Mouse (Mus musculus) brain, adult 2 months (tissue): ENCODE measurements around the gene Acbd4.

Experiments
- DNase-seq: peaks from one replicate; pipeline ENCODE4 v3.0.0; 2011; ENCODE audit warnings: low read depth, low spot score

Acbd4 gene

GRCm38 (mm10) chr11:103101481-103101865, at the start of gene Acbd4, which contains the start of gene Plcd3:
Gene Acbd4, plus strand, starts transcription at chr11:103101682.
Gene Plcd3, minus strand, starts transcription at chr11:103101658.
- DNase-seq, result peak; percentile 91

- DNase-seq, result no peak
Measured at GRCm38 (mm10) chr11:103052078-103052477, 49.4 kb upstream of the Acbd4 start.

GRCm38 (mm10) chr11:103053191-103054076, 48.0 kb upstream of the Acbd4 start:
- DNase-seq, result peak; percentile 26

- peak; percentile 91 for DNase-seq
Measured at GRCm38 (mm10) chr11:103054798-103055197, 46.7 kb upstream of the Acbd4 start.

GRCm38 (mm10) chr11:103056636-103057035, 44.8 kb upstream of the Acbd4 start:
- DNase-seq, result no peak

- no peak for DNase-seq
Measured at GRCm38 (mm10) chr11:103058499-103059085, 42.9 kb upstream of the Acbd4 start.

GRCm38 (mm10) chr11:103066191-103067050, 35.1 kb upstream of the Acbd4 start:
- DNase-seq, result no peak

GRCm38 (mm10) chr11:103067051-103067361, 34.5 kb upstream of the Acbd4 start:
- no peak for DNase-seq

GRCm38 (mm10) chr11:103067457-103068001, 34.0 kb upstream of the Acbd4 start:
- peak; percentile 43 for DNase-seq

- no peak for DNase-seq
Measured at GRCm38 (mm10) chr11:103068272-103068671, 33.2 kb upstream of the Acbd4 start.

- DNase-seq, result no peak
Measured at GRCm38 (mm10) chr11:103068884-103069283, 32.6 kb upstream of the Acbd4 start.

GRCm38 (mm10) chr11:103069731-103070130, 31.8 kb upstream of the Acbd4 start:
- no peak for DNase-seq

- no peak for DNase-seq
Measured at GRCm38 (mm10) chr11:103070322-103070880, 31.1 kb upstream of the Acbd4 start.

GRCm38 (mm10) chr11:103073671-103074070, 27.8 kb upstream of the Acbd4 start:
- no peak for DNase-seq

- no peak for DNase-seq
Measured at GRCm38 (mm10) chr11:103074121-103074650, 27.3 kb upstream of the Acbd4 start.

GRCm38 (mm10) chr11:103074796-103075323, 26.6 kb upstream of the Acbd4 start:
- DNase-seq, result no peak

GRCm38 (mm10) chr11:103076010-103076409, 25.5 kb upstream of the Acbd4 start:
- peak; percentile 79 for DNase-seq

- no peak for DNase-seq
Measured at GRCm38 (mm10) chr11:103076581-103076980, 24.9 kb upstream of the Acbd4 start.

GRCm38 (mm10) chr11:103078131-103078530, 23.4 kb upstream of the Acbd4 start:
- DNase-seq, result no peak

GRCm38 (mm10) chr11:103080323-103081091, 21.0 kb upstream of the Acbd4 start:
- DNase-seq, result peak; percentile 69
